Mouse (Mus musculus): Measurements from ENCODE around the gene Btbd10. TPM values are rescaled to one million over a fixed set of nuclear protein-coding genes. Genes with fewer than 3 reads are reported as not detected.
A peak's percentile ranks its signal among the peaks of the same experiment; 100 is the strongest.

Gene Btbd10
- polyA plus RNA-seq, 1 experiment from 2014 or later = 5.2 TPM

GRCm38 (mm10) chr7:113270991-113271390 is 98.2 kb downstream of the Btbd10 start:
- ATAC-seq (no peak), DNase-seq (no peak)
- no peak overlapping the region for H3K4me2 ChIP-seq (ENCODE audit: low read depth, low read length)
- no peaks in the 10 kb centered on the region for H3K4me1 ChIP-seq (ENCODE audit: insufficient read depth)
- H3K9me3 ChIP-seq (ENCODE audit: low read length) = no peaks in the 10 kb centered on the region
- no peak overlapping the region for H3K4me3 ChIP-seq (ENCODE audit: low read depth, low read length)
- H3K27me3 ChIP-seq (ENCODE audit: insufficient read depth, low read length) = no peaks in the 10 kb centered on the region
- no peaks in the 10 kb centered on the region for H3K36me3 ChIP-seq (replicated peaks; ENCODE audit: insufficient read depth, low read length)
- no peak overlapping the region for H3K27ac ChIP-seq (ENCODE audit: low read depth)
- no peak overlapping the region for H3K9ac ChIP-seq (replicated peaks)
- WGBS (ENCODE audit: insufficient replicate concordance) = 85% methylated on average over 2 of the region's 2 CpGs
- TF ChIP-seq EP300 (IDR thresholded peaks at IDR 0.05; ENCODE audit: low read depth) (no peak), CTCF (IDR thresholded peaks at IDR 0.05; ENCODE audit: low read depth) (no peak)

- no peaks in the 10 kb centered on the region for H3K27me3 ChIP-seq (ENCODE audit: insufficient read depth, low read length)
- no peak overlapping the region for H3K27ac ChIP-seq (ENCODE audit: low read depth)
- H3K36me3 ChIP-seq (replicated peaks; ENCODE audit: insufficient read depth, low read length) = no peaks in the 10 kb centered on the region
- no peak for DNase-seq
- no peak overlapping the region for H3K4me3 ChIP-seq (ENCODE audit: low read depth, low read length)
- ATAC-seq = no peak
- H3K4me2 ChIP-seq (ENCODE audit: low read depth, low read length) = no peak overlapping the region
- 74% methylated on average over 10 of the region's 10 CpGs for WGBS (ENCODE audit: insufficient replicate concordance)
- no peak overlapping the region for H3K9ac ChIP-seq (replicated peaks)
- TF ChIP-seq EP300 (IDR thresholded peaks at IDR 0.05; ENCODE audit: low read depth) (no peak), CTCF (IDR thresholded peaks at IDR 0.05; ENCODE audit: low read depth) (no peak)
- no peaks in the 10 kb centered on the region for H3K4me1 ChIP-seq (ENCODE audit: insufficient read depth)
- H3K9me3 ChIP-seq (ENCODE audit: low read length) = no peaks in the 10 kb centered on the region
Measured at GRCm38 (mm10) chr7:113270551-113270950, 98.6 kb downstream of the Btbd10 start.

DNA sequence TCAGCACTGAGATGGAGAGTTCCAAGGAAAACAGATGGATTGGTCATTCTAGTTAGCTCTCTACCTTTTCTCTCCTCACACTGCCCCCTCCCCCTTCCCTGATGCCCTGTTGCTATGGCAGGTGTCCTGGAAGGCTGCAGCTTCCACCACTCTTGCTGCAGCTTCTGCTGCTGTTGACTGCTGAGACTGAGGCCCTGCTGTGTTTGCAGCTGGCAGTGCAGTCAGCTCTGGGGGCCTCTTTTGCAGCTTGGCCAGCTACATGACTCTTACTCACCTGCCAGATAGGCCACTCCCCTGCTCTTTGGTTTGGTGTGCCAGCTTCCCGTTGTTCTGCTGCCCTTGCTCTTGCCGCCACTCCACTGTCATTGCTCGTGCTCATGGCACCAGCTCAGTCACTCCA is 99.3 kb downstream of the Btbd10 start:
- 67% methylated on average over 3 of the region's 3 CpGs for whole genome bisulfite sequencing (ENCODE audit: insufficient replicate concordance)
- no peaks in the 10 kb centered on the region for H3K9me3 ChIP-seq (ENCODE audit: low read length)
- DNase-seq (no peak), ATAC-seq (no peak)
- no peak for TF ChIP-seq EP300 (IDR thresholded peaks at IDR 0.05; ENCODE audit: low read depth)
- TF ChIP-seq CTCF (IDR thresholded peaks at IDR 0.05; ENCODE audit: low read depth) = no peak
- no peak overlapping the region for H3K4me2 ChIP-seq (ENCODE audit: low read depth, low read length)
- H3K4me1 ChIP-seq (ENCODE audit: insufficient read depth) = no peaks in the 10 kb centered on the region
- H3K27me3 ChIP-seq (ENCODE audit: insufficient read depth, low read length) = no peaks in the 10 kb centered on the region
- no peak overlapping the region for H3K27ac ChIP-seq (ENCODE audit: low read depth)
- H3K4me3 ChIP-seq (ENCODE audit: low read depth, low read length) = no peak overlapping the region
- no peaks in the 10 kb centered on the region for H3K36me3 ChIP-seq (replicated peaks; ENCODE audit: insufficient read depth, low read length)
- no peak overlapping the region for H3K9ac ChIP-seq (replicated peaks)

- TF ChIP-seq EP300 (IDR thresholded peaks at IDR 0.05; ENCODE audit: low read depth) = no peak
- no peak for TF ChIP-seq CTCF (IDR thresholded peaks at IDR 0.05; ENCODE audit: low read depth)
- no peak for ATAC-seq
- H3K4me3 ChIP-seq (ENCODE audit: low read depth, low read length) = no peak overlapping the region
Measured at GRCm38 (mm10) chr7:113269081-113269480, 100.1 kb downstream of the Btbd10 start.

DNA sequence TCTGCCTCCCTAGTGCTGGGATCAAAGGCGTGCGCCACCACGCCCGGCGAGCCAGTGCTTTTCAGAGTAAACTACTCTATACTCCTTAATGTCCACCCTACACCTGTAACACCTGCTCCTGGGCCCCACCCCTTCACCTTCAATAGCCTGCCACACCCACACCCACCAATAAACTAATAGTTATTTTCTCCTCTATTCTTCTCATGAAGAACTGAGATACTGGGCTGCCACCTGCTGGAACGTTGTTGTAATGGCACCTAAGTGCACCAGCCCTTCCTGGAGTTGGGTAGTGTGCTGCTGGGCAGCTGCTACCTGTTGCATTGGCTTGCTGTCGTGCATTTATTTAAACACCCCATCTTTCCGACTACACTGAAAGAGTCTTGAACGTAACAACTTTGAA is 100.9 kb downstream of the Btbd10 start:
- DNase-seq (peak; percentile 66), ATAC-seq (no peak)
- TF ChIP-seq EP300 (IDR thresholded peaks at IDR 0.05; ENCODE audit: low read depth) = no peak
- peak; percentile 81 for TF ChIP-seq CTCF (IDR thresholded peaks at IDR 0.05; ENCODE audit: low read depth)
- H3K4me1 ChIP-seq (ENCODE audit: insufficient read depth) = no peaks in the 10 kb centered on the region
- H3K9me3 ChIP-seq (ENCODE audit: low read length) = no peaks in the 10 kb centered on the region
- 71% methylated on average over 9 of the region's 9 CpGs for WGBS (ENCODE audit: insufficient replicate concordance)
- H3K27ac ChIP-seq (ENCODE audit: low read depth) = no peak overlapping the region
- no peak overlapping the region for H3K9ac ChIP-seq (replicated peaks)
- H3K36me3 ChIP-seq (replicated peaks; ENCODE audit: insufficient read depth, low read length) = no peaks in the 10 kb centered on the region
- no peak overlapping the region for H3K4me2 ChIP-seq (ENCODE audit: low read depth, low read length)
- H3K4me3 ChIP-seq (ENCODE audit: low read depth, low read length) = no peak overlapping the region
- H3K27me3 ChIP-seq (ENCODE audit: insufficient read depth, low read length) = no peaks in the 10 kb centered on the region

More at GRCm38 (mm10) chr7:113269081-113269480, 100.1 kb downstream of the Btbd10 start:
- H3K27ac ChIP-seq (ENCODE audit: low read depth) = no peak overlapping the region
- H3K27me3 ChIP-seq (ENCODE audit: insufficient read depth, low read length) = no peaks in the 10 kb centered on the region
- no peak overlapping the region for H3K4me2 ChIP-seq (ENCODE audit: low read depth, low read length)
- H3K36me3 ChIP-seq (replicated peaks; ENCODE audit: insufficient read depth, low read length) = no peaks in the 10 kb centered on the region
- no peaks in the 10 kb centered on the region for H3K4me1 ChIP-seq (ENCODE audit: insufficient read depth)
- no peak overlapping the region for H3K9ac ChIP-seq (replicated peaks)
- no peak for DNase-seq
- H3K9me3 ChIP-seq (ENCODE audit: low read length) = no peaks in the 10 kb centered on the region

Other genes starting within 250 kb of the Btbd10 start
- 7.0 and 8.9 TPM in 2 replicates for gene Arntl, start 161.9 kb downstream of the Btbd10 start, polyA plus RNA-seq (2015; fragmentation: Nextera tagmentation; extraction: Ambion mirVana)
- gene Pth, start 19.2 kb upstream of the Btbd10 start, polyA plus RNA-seq (2015; fragmentation: Nextera tagmentation; extraction: Ambion mirVana) = not detected in 2 replicates
- 10.9 and 13.2 TPM in 2 replicates for gene Far1, start 144.4 kb upstream of the Btbd10 start, polyA plus RNA-seq (2015; fragmentation: Nextera tagmentation; extraction: Ambion mirVana)

Data from liver, postnatal 0 days (tissue).